Mouse (Mus musculus) cerebellum, postnatal 14 days (tissue): ENCODE results near the gene Nup153.

Experiments used
- DNase-seq, 2 experiments: peaks; one replicate each; pipeline ENCODE4 v3.0.0; 2021; ENCODE audit warnings: mixed read lengths in 2 of 2

Nup153 gene

GRCm38 (mm10) chr13:46727837-46728268 lies at the start of gene Nup153:
Gene Nup153, minus strand, starts transcription at chr13:46727940.
- DNase-seq = peak; percentile 100

GRCm38 (mm10) chr13:46777461-46777860 lies 49.7 kb upstream of the Nup153 start:
- DNase-seq = no peak

- DNase-seq = no peak
These were observed 49.0 kb upstream of the Nup153 start for GRCm38 (mm10) chr13:46776636-46777305.

- no peak for DNase-seq
These were observed 47.3 kb upstream of the Nup153 start for GRCm38 (mm10) chr13:46774998-46775397.

- no peak for DNase-seq
These were observed 44.8 kb upstream of the Nup153 start for GRCm38 (mm10) chr13:46772581-46772980.

GRCm38 (mm10) chr13:46765361-46765760 lies 37.6 kb upstream of the Nup153 start:
- no peak for DNase-seq

- DNase-seq = no peak
These were observed 35.5 kb upstream of the Nup153 start for GRCm38 (mm10) chr13:46763210-46763609.

- no peak for DNase-seq
These were observed 33.2 kb upstream of the Nup153 start for GRCm38 (mm10) chr13:46760921-46761320.

- DNase-seq = no peak
These were observed 31.6 kb upstream of the Nup153 start for GRCm38 (mm10) chr13:46759281-46759809.

GRCm38 (mm10) chr13:46758627-46759026 lies 30.9 kb upstream of the Nup153 start:
- no peak for DNase-seq

- DNase-seq = no peak
These were observed 30.2 kb upstream of the Nup153 start for GRCm38 (mm10) chr13:46757946-46758345.

- no peak for DNase-seq
These were observed 25.6 kb upstream of the Nup153 start for GRCm38 (mm10) chr13:46753294-46753693.

- no peak for DNase-seq
These were observed 25.0 kb upstream of the Nup153 start for GRCm38 (mm10) chr13:46752566-46753229.

- DNase-seq = no peak
These were observed 20.6 kb upstream of the Nup153 start for GRCm38 (mm10) chr13:46748138-46748873.

GRCm38 (mm10) chr13:46743821-46744220 lies 16.1 kb upstream of the Nup153 start:
- DNase-seq = no peak

- DNase-seq = no peak
These were observed 14.6 kb upstream of the Nup153 start for GRCm38 (mm10) chr13:46742367-46742766.

- no peak for DNase-seq
These were observed 11.7 kb upstream of the Nup153 start for GRCm38 (mm10) chr13:46739426-46739825.

GRCm38 (mm10) chr13:46737482-46737881 lies 9.7 kb upstream of the Nup153 start:
- no peak for DNase-seq

- DNase-seq = no peak
These were observed 8.7 kb upstream of the Nup153 start for GRCm38 (mm10) chr13:46736479-46736865.

GRCm38 (mm10) chr13:46735808-46736478 lies 8.2 kb upstream of the Nup153 start:
- peak; percentile 17 to 23 for DNase-seq

- no peak for DNase-seq
These were observed 7.6 kb upstream of the Nup153 start for GRCm38 (mm10) chr13:46735219-46735807.

- no peak for DNase-seq
These were observed 2.3 kb upstream of the Nup153 start for GRCm38 (mm10) chr13:46729998-46730397.

- no peak for DNase-seq
These were observed 671 bp upstream of the Nup153 start for GRCm38 (mm10) chr13:46728411-46728810.
